Mouse (Mus musculus) intestine, embryonic 16.5 days (tissue): ENCODE data around the gene Gm21863. TPM values are rescaled to one million over a fixed set of nuclear protein-coding genes. Genes with fewer than 3 reads are reported as not detected.
"Not testable (repeated sequence)": the region's sequence is repeated elsewhere in the genome, so short reads cannot be mapped to it uniquely, and the experiment has no call there.

Source experiments
- ATAC-seq: fragments of 200-750 bp; cut with Nextera tagmentation; 2 replicates; pipeline ENCODE4 v1.8.0; 2017; ENCODE audit warnings: moderate TSS enrichment, moderate library complexity
- H3K27ac ChIP-seq: fragments of 300-500 bp; sonication (generic); 2 replicates; pipeline ENCODE4 v1.5.1; 2014; ENCODE audit warnings: mild to moderate bottlenecking, low read length
- H3K27me3 ChIP-seq: fragments of 300-500 bp; sonication (generic); replicated peaks from 2 replicates; pipeline ENCODE4 v1.6.1; 2014; ENCODE audit warnings: low read length, control low read depth, mixed read lengths; ENCODE audit not compliant: control insufficient read depth, insufficient read depth
- H3K36me3 ChIP-seq: fragments of 300-500 bp; sonication (generic); 2 replicates; pipeline ENCODE4 v1.6.1; 2014; ENCODE audit warnings: low read length, control low read depth; ENCODE audit not compliant: control insufficient read depth, insufficient read depth
- H3K4me1 ChIP-seq: fragments of 300-500 bp; sonication (generic); 2 replicates; pipeline ENCODE4 v1.6.1; 2014; ENCODE audit warnings: low read length, control low read depth, mixed read lengths; ENCODE audit not compliant: control insufficient read depth, insufficient read depth
- H3K4me2 ChIP-seq: fragments of 300-500 bp; sonication (generic); 2 replicates; pipeline ENCODE4 v1.6.1; 2014; ENCODE audit warnings: low read depth, low read length, control low read depth
- H3K4me3 ChIP-seq: fragments of 300-500 bp; sonication (generic); 2 replicates; pipeline ENCODE4 v1.5.1; 2014; ENCODE audit warnings: mild to moderate bottlenecking, low read length
- H3K9ac ChIP-seq: fragments of 300-500 bp; sonication (generic); 2 replicates; pipeline ENCODE4 v1.6.1; 2014; ENCODE audit warnings: low read depth, low read length
- H3K9me3 ChIP-seq: fragments of 300-500 bp; sonication (generic); 2 replicates; pipeline ENCODE4 v1.6.1; 2016; ENCODE audit warnings: low read length, control low read depth; ENCODE audit not compliant: control insufficient read depth
- WGBS: fragments of 180-500 bp; shearing (Covaris S2); extraction: QIAGEN DNeasy Blood & Tissue Kit; methylation state at CpG from one replicate; pipeline ENCODE4 v1.1.7; 2014; 5-methylcytosine and 5-hydroxymethylcytosine counted together
- polyA plus RNA-seq: library from polyadenylated mRNA; unstranded; fragments of >200 nt; fragmentation: Nextera tagmentation; extraction: Ambion mirVana; gene quantifications from 2 replicates; pipeline ENCODE4 v1.2.1, GENCODE M21; 2015

Gm21863 gene
- not detected in 2 replicates for polyA plus RNA-seq

GRCm38 (mm10) chr12:19953869-19954555 lies at the start of gene Gm21863:
TSS of gene Gm21863 (plus strand) at chr12:19954505.
- H3K9me3 ChIP-seq, H3K36me3 ChIP-seq, H3K27me3 ChIP-seq, H3K4me1 ChIP-seq, H3K9ac ChIP-seq, H3K27ac ChIP-seq: not testable (repeated sequence)
- WGBS, result 20% methylated on average over 70 of the region's 75 CpGs
- H3K4me2 ChIP-seq, result 0 out of 2 replicates have a peak within 1 kb of the TSS, but pooled peaks have one; percentile 19
- peak; percentile 88 for ATAC-seq
- H3K4me3 ChIP-seq, result peak within 1 kb of the TSS; percentile 19; the same call in 1 of the 2 replicates

DNA sequence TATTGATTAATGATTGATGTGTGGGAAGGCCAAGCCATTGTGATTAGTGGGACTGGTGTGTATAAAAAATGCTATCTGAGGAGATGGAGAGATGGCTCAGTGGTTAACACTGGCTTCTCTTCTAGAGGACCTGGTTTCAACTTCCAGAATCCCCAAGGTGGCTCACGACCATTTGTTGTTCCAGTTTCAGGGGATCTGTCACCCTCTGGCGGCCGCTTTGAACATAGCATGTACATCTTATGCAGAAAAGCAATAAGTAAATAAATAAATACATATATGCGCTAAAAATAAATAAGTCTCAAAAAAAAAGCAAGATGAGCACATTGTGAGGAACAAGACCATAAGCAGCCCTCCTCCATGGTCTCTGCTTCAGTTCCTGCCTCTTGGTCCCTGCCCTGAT lies 26.3 kb upstream of the Gm21863 start:
- not testable (repeated sequence) for H3K4me1 ChIP-seq, H3K9me3 ChIP-seq, H3K9ac ChIP-seq, H3K27me3 ChIP-seq, H3K4me2 ChIP-seq, H3K4me3 ChIP-seq, ATAC-seq, H3K27ac ChIP-seq, H3K36me3 ChIP-seq
- WGBS, result 29% methylated on average over 4 of the region's 4 CpGs
